Mouse (Mus musculus): ENCODE results near the gene Gm27029. TPM values are rescaled to one million over a fixed set of nuclear protein-coding genes. Genes with fewer than 3 reads are reported as not detected.
"Not testable (repeated sequence)": the region's sequence is repeated elsewhere in the genome, so short reads cannot be mapped to it uniquely, and the experiment has no call there.

Gm27029 gene
- 9.6 and 9.9 TPM in 2 replicates for polyA plus RNA-seq (2016; fragmentation: Nextera tagmentation; extraction: Ambion mirVana)

GRCm38 (mm10) chr11:101424105-101424851, at the start of gene Gm27029:
Gene Gm27029 (minus strand): TSS chr11:101424796.
- Histone ChIP-seq H3K9ac (peak within 1 kb of the TSS; percentile 71), H3K4me3 (peak within 1 kb of the TSS; percentile 90), H3K36me3 (0 out of 2 replicates have a peak, but pooled peaks cover 2% of the 10 kb centered on the region), H3K4me1 (peaks cover 20% of the 10 kb centered on the region), H3K9me3 (no peaks in the 10 kb centered on the region), H3K27me3 (no peaks in the 10 kb centered on the region), H3K4me2 (replicated peaks) (peak within 1 kb of the TSS; percentile 82), H3K27ac (peak within 1 kb of the TSS; percentile 83)
- WGBS, result 9% methylated on average over 23 of the region's 23 CpGs
- ATAC-seq (ENCODE audit: insufficient number of reproducible peaks, insufficient read depth, low FRiP score, low TSS enrichment), result peak; percentile 61

- Histone ChIP-seq H3K9me3 (no peaks in the 10 kb centered on the region), H3K27ac (no peak overlapping the region), H3K9ac (no peak overlapping the region), H3K27me3 (peaks cover 14% of the 10 kb centered on the region; the same call in 1 of the 2 replicates), H3K4me2 (replicated peaks) (no peak overlapping the region), H3K36me3 (no peaks in the 10 kb centered on the region), H3K4me3 (no peak overlapping the region), H3K4me1 (peaks cover 4% of the 10 kb centered on the region)
- ATAC-seq (ENCODE audit: insufficient number of reproducible peaks, insufficient read depth, low FRiP score, low TSS enrichment), result no peak
- WGBS, result 89% methylated on average over 5 of the region's 5 CpGs
Measured at GRCm38 (mm10) chr11:101474298-101474697, 49.7 kb upstream of the Gm27029 start.

GRCm38 (mm10) chr11:101473686-101474085, 49.1 kb upstream of the Gm27029 start:
- not testable (repeated sequence) for H3K27ac ChIP-seq
- H3K27me3 ChIP-seq, result peaks cover 10% of the 10 kb centered on the region; the same call in 1 of the 2 replicates
- WGBS, result 72% methylated on average over 1 of the region's 1 CpGs

GRCm38 (mm10) chr11:101472336-101472735, 47.7 kb upstream of the Gm27029 start:
- Histone ChIP-seq H3K4me3 (no peak overlapping the region), H3K9me3 (no peaks in the 10 kb centered on the region), H3K36me3 (no peaks in the 10 kb centered on the region), H3K4me1 (0 out of 2 replicates have a peak, but pooled peaks cover 3% of the 10 kb centered on the region), H3K9ac (no peak overlapping the region), H3K27ac (no peak overlapping the region), H3K4me2 (replicated peaks) (no peak overlapping the region), H3K27me3 (peaks cover 10% of the 10 kb centered on the region; the same call in 1 of the 2 replicates)
- ATAC-seq (ENCODE audit: insufficient number of reproducible peaks, insufficient read depth, low FRiP score, low TSS enrichment), result no peak
- WGBS, result 36% methylated on average over 7 of the region's 7 CpGs

More at GRCm38 (mm10) chr11:101473686-101474085, 49.1 kb upstream of the Gm27029 start:
- ATAC-seq (ENCODE audit: insufficient number of reproducible peaks, insufficient read depth, low FRiP score, low TSS enrichment); H3K4me3 ChIP-seq; H3K9ac ChIP-seq; H3K9me3 ChIP-seq; H3K4me2 ChIP-seq (replicated peaks); H3K4me1 ChIP-seq; H3K36me3 ChIP-seq: not testable (repeated sequence)

- WGBS, result 54% methylated on average over 3 of the region's 3 CpGs
Measured at GRCm38 (mm10) chr11:101471926-101472325, 47.3 kb upstream of the Gm27029 start.

GRCm38 (mm10) chr11:101470206-101470605, 45.6 kb upstream of the Gm27029 start:
- H3K9ac ChIP-seq, result no peak overlapping the region
- no peak for ATAC-seq (ENCODE audit: insufficient number of reproducible peaks, insufficient read depth, low FRiP score, low TSS enrichment)
- H3K27me3 ChIP-seq, result peaks cover 10% of the 10 kb centered on the region; the same call in 1 of the 2 replicates
- H3K27ac ChIP-seq, result no peak overlapping the region
- H3K36me3 ChIP-seq, result no peaks in the 10 kb centered on the region
- 0 out of 2 replicates have a peak, but pooled peaks cover 3% of the 10 kb centered on the region for H3K4me1 ChIP-seq
- no peak overlapping the region for H3K4me2 ChIP-seq (replicated peaks)
- no peaks in the 10 kb centered on the region for H3K9me3 ChIP-seq
- WGBS, result 31% methylated on average over 7 of the region's 7 CpGs
- no peak overlapping the region for H3K4me3 ChIP-seq

More at GRCm38 (mm10) chr11:101471926-101472325, 47.3 kb upstream of the Gm27029 start:
- no peaks in the 10 kb centered on the region for H3K9me3 ChIP-seq
- H3K27me3 ChIP-seq, result peaks cover 10% of the 10 kb centered on the region; the same call in 1 of the 2 replicates
- H3K27ac ChIP-seq, result no peak overlapping the region
- no peaks in the 10 kb centered on the region for H3K36me3 ChIP-seq
- H3K4me3 ChIP-seq, result no peak overlapping the region
- H3K4me1 ChIP-seq, result 0 out of 2 replicates have a peak, but pooled peaks cover 3% of the 10 kb centered on the region
- no peak overlapping the region for H3K4me2 ChIP-seq (replicated peaks)
- no peak overlapping the region for H3K9ac ChIP-seq
- no peak for ATAC-seq (ENCODE audit: insufficient number of reproducible peaks, insufficient read depth, low FRiP score, low TSS enrichment)

- no peak overlapping the region for H3K9ac ChIP-seq
- H3K4me1 ChIP-seq, result peaks cover 13% of the 10 kb centered on the region
- H3K9me3 ChIP-seq, result no peaks in the 10 kb centered on the region
- H3K4me3 ChIP-seq, result peak overlapping the region; percentile 72; the same call in 1 of the 2 replicates
- H3K27ac ChIP-seq, result no peak overlapping the region
- no peaks in the 10 kb centered on the region for H3K36me3 ChIP-seq
- WGBS, result 67% methylated on average over 4 of the region's 4 CpGs
- peak overlapping the region; percentile 94 for H3K4me2 ChIP-seq (replicated peaks)
- ATAC-seq (ENCODE audit: insufficient number of reproducible peaks, insufficient read depth, low FRiP score, low TSS enrichment), result no peak
- peaks cover 10% of the 10 kb centered on the region; the same call in 1 of the 2 replicates for H3K27me3 ChIP-seq
Measured at GRCm38 (mm10) chr11:101469155-101469554, 44.6 kb upstream of the Gm27029 start.

- Histone ChIP-seq H3K27ac (no peak overlapping the region), H3K4me3 (peak overlapping the region; percentile 72), H3K4me2 (replicated peaks) (peak overlapping the region; percentile 94), H3K9ac (peak overlapping the region; percentile 73), H3K9me3 (no peaks in the 10 kb centered on the region), H3K4me1 (peaks cover 17% of the 10 kb centered on the region), H3K27me3 (peaks cover 10% of the 10 kb centered on the region; the same call in 1 of the 2 replicates), H3K36me3 (no peaks in the 10 kb centered on the region)
- no peak for ATAC-seq (ENCODE audit: insufficient number of reproducible peaks, insufficient read depth, low FRiP score, low TSS enrichment)
- 3% methylated on average over 13 of the region's 13 CpGs for WGBS
Measured at GRCm38 (mm10) chr11:101468731-101469130, 44.1 kb upstream of the Gm27029 start.

GRCm38 (mm10) chr11:101468263-101468688, 43.7 kb upstream of the Gm27029 start:
- peaks cover 10% of the 10 kb centered on the region; the same call in 1 of the 2 replicates for H3K27me3 ChIP-seq
- WGBS, result 1% methylated on average over 25 of the region's 31 CpGs
- H3K36me3 ChIP-seq, result no peaks in the 10 kb centered on the region
- H3K4me1 ChIP-seq, result peaks cover 20% of the 10 kb centered on the region
- H3K27ac ChIP-seq, result peak overlapping the region; percentile 63
- no peaks in the 10 kb centered on the region for H3K9me3 ChIP-seq
- H3K9ac ChIP-seq, result peak overlapping the region; percentile 73
- H3K4me2 ChIP-seq (replicated peaks), result peak overlapping the region; percentile 94
- 0 out of 2 replicates have a peak, but pooled peaks have one; percentile 11 for ATAC-seq (ENCODE audit: insufficient number of reproducible peaks, insufficient read depth, low FRiP score, low TSS enrichment)
- H3K4me3 ChIP-seq, result peak overlapping the region; percentile 72

GRCm38 (mm10) chr11:101467477-101468262, 43.1 kb upstream of the Gm27029 start:
- H3K4me1 ChIP-seq, result peaks cover 25% of the 10 kb centered on the region

GRCm38 (mm10) chr11:101466552-101466950, 42.0 kb upstream of the Gm27029 start:
- peaks cover 30% of the 10 kb centered on the region for H3K4me1 ChIP-seq
- not testable (repeated sequence) for H3K9ac ChIP-seq

More at GRCm38 (mm10) chr11:101467477-101468262, 43.1 kb upstream of the Gm27029 start:
- peak; percentile 47; the same call in 1 of the 2 replicates for ATAC-seq (ENCODE audit: insufficient number of reproducible peaks, insufficient read depth, low FRiP score, low TSS enrichment)
- Histone ChIP-seq H3K4me2 (replicated peaks) (peak overlapping the region; percentile 94), H3K9me3 (no peaks in the 10 kb centered on the region), H3K4me3 (peak overlapping the region; percentile 72), H3K36me3 (no peaks in the 10 kb centered on the region), H3K27ac (peak overlapping the region; percentile 63), H3K9ac (peak overlapping the region; percentile 73), H3K27me3 (peaks cover 10% of the 10 kb centered on the region; the same call in 1 of the 2 replicates)
- WGBS, result under 1% methylated on average over 35 of the region's 54 CpGs

More at GRCm38 (mm10) chr11:101466552-101466950, 42.0 kb upstream of the Gm27029 start:
- H3K27me3 ChIP-seq, result peaks cover 10% of the 10 kb centered on the region; the same call in 1 of the 2 replicates
- peak overlapping the region; percentile 94 for H3K4me2 ChIP-seq (replicated peaks)
- WGBS, result 56% methylated on average over 5 of the region's 5 CpGs
- ATAC-seq (ENCODE audit: insufficient number of reproducible peaks, insufficient read depth, low FRiP score, low TSS enrichment); H3K36me3 ChIP-seq; H3K27ac ChIP-seq; H3K9me3 ChIP-seq: not testable (repeated sequence)
- peak overlapping the region; percentile 73; the same call in 1 of the 2 replicates for H3K4me3 ChIP-seq
